Mouse (Mus musculus) embryonic fibroblast, embryonic 13.5 days (primary cell): Measurements from ENCODE around the gene Bex1. TPM values are rescaled to one million over a fixed set of nuclear protein-coding genes. Genes with fewer than 3 reads are reported as not detected.
A peak's percentile ranks its signal among the peaks of the same experiment; 100 is the strongest.

Experiments
- H3K27ac ChIP-seq: 2 replicates; pipeline ENCODE4 v1.5.1; 2012; ENCODE audit warnings: low read length, control low read depth, inconsistent platforms; ENCODE audit not compliant: insufficient read depth
- H3K4me1 ChIP-seq: 2 replicates; pipeline ENCODE4 v1.6.1; 2011; ENCODE audit warnings: low read length; ENCODE audit not compliant: control insufficient read depth, insufficient read depth
- H3K4me3 ChIP-seq: 2 replicates; pipeline ENCODE4 v1.5.1; 2011; ENCODE audit warnings: mild to moderate bottlenecking, control low read depth, low read length; ENCODE audit not compliant: insufficient read depth
- CTCF ChIP-seq: IDR thresholded peaks from 2 replicates; pipeline ENCODE4 v1.5.1; 2011; ENCODE audit warnings: mild to moderate bottlenecking, control low read depth, low read length, moderate library complexity, borderline replicate concordance; ENCODE audit not compliant: insufficient read depth
- POLR2A ChIP-seq: IDR thresholded peaks from 2 replicates; pipeline ENCODE4 v1.6.1; 2011; ENCODE audit warnings: low read depth, mild to moderate bottlenecking, control low read depth, low read length, moderate library complexity
- polyA plus RNA-seq: library from polyadenylated mRNA; stranded (reverse); fragments of >200 nt; gene quantifications from 2 replicates; pipeline ENCODE4 v1.2.4, GENCODE M21; 2011; ENCODE audit warnings: low read depth; ENCODE audit not compliant: missing spikeins, insufficient read length

Gene Bex1
- polyA plus RNA-seq, 1 experiment: 1.8 TPM

DNA sequence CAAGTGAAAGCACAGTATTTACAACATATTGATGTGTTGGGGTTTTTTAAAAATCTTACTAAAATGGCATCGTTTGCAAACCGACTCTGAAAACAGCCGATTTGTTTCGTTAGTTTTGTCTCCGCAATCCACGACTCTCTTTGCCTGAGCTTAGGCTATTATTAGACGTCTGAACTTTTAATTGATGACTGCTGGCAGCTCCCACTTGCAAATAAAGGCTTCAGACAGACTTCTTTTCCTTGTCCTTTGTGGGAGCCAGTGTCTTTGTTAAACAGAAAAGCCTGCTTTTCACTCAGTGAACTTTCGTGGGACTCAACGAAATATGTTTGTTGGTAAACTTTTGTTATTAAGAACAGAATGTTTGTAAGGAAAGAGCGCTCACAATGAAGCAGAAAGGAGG, 42.5 kb downstream of the Bex1 start:
- H3K4me3 ChIP-seq: peak overlapping the region; percentile 27
- peak overlapping the region; percentile 90 for H3K27ac ChIP-seq
- no peaks in the 10 kb centered on the region for H3K4me1 ChIP-seq
- TF ChIP-seq CTCF (no peak), POLR2A (no peak)

DNA sequence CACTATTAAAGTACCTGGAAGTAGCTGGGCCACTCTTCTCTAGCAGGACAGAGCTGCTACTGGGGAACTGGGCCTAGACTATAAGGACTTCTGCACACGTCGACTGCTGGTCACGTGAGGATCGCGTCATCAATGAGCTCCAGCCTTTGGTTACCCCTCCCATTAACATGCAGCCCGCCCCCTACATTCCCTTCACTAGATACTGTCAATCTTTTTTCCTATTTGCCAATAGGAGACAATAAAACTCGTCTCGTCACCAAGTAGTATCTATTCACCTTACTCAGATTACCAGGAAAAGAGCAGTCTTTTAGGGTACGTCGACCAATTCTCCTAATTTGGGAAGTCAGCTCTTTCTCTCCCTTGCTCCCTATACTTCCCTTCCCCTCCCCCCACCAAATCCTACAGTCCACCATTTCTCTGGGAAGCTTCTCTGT, 43.2 kb downstream of the Bex1 start, which contains the start of gene Tceal8:
Gene Tceal8 (minus strand): TSS at position 225 of the 434 bp plus-strand sequence.
- peak within 1 kb of the TSS; percentile 98 for H3K4me3 ChIP-seq
- TF ChIP-seq POLR2A (peak; percentile 92), CTCF (no peak)
- peak within 1 kb of the TSS; percentile 90 for H3K27ac ChIP-seq
- H3K4me1 ChIP-seq: no peaks in the 10 kb centered on the region

DNA sequence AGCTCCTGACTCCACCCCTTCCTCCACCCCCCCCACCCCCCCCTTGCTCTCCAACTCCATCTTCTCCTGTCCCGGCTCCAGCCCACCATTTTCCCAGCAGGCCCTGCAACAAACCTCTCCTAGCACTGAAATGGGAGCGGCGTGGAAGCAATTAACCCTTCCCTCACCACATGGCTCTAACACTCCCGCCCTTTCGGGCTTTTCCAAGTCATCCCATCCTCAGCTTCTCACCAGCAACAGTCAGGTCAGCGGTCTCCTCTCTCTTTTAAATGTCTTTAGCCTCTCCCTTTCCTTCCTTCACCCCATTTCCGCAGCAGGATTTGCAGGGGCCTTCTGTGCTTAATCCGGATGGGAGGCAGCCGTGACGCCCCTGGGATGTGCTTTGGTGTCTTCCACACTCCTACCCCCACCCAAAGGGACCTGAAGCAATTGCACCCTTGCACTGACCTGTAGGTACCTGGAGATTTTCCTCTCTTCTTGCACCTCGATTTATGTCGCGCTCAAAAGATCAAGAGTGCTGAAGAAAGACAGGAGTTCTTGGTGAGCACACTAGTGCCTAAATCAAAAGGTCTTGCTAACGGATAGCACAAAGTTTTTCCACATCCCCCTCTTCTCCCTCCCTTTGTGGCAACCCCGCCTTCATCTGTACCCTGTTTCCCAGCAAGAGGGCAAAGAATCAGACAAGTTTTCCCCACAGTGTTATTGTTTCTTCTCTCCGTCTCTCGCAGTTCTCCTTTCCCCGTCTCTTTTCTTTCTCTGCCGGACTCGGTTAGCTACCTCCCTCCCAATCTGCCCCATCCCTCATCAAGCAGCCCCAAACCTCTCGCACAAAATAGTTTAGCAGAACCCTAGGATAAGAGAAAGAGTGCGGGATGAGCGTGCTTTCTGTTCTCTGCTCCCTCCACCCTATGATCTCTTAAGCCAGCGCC, 43.9 kb downstream of the Bex1 start:
- Histone ChIP-seq H3K4me3 (peak overlapping the region; percentile 98), H3K27ac (peak overlapping the region; percentile 89), H3K4me1 (no peaks in the 10 kb centered on the region)
- TF ChIP-seq POLR2A (no peak; the same call in 1 of the 2 replicates), CTCF (no peak)

DNA sequence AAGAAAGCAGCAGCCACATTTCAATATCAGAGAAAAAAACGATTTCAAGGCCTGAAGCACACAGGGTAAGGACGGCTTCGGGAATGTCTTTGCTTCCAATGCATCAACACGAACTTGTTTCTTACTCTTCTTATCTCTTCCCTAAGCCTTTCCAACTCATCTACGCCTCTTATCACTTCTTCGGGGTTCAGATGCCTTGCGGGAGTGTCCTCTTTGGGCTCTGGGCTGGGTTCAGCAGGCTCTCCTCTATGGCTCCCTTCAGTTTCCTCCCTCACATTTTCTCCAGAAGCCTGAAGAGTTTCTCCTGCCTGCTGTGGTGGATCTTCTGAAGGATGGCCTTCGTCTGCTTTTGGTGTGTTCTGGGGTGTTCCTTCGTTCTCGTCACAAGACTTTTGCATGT, 44.7 kb downstream of the Bex1 start:
- TF ChIP-seq POLR2A (no peak), CTCF (no peak)
- H3K4me1 ChIP-seq: no peaks in the 10 kb centered on the region
- peak overlapping the region; percentile 67 for H3K4me3 ChIP-seq
- no peak overlapping the region for H3K27ac ChIP-seq

Other genes starting within 250 kb of the Bex1 start
- gene Arxes2, start 221.7 kb downstream of the Bex1 start, polyA plus RNA-seq: 27.2 and 44.8 TPM in 2 replicates
- gene Arxes1, start 182.1 kb downstream of the Bex1 start, polyA plus RNA-seq: 3.6 and 12.2 TPM in 2 replicates
- gene Bex2, start 147.3 kb downstream of the Bex1 start, polyA plus RNA-seq: not detected in 2 replicates
- gene Nxf3, start 130.3 kb downstream of the Bex1 start, polyA plus RNA-seq: not detected in 2 replicates
- gene Bex4, start 76.5 kb downstream of the Bex1 start, polyA plus RNA-seq: 0.80 TPM in 1 of 2 replicates, not detected in the other
- gene Tceal8, start 43.2 kb downstream of the Bex1 start, polyA plus RNA-seq: 291 and 306 TPM in 2 replicates
- gene Tceal5, start 11.6 kb downstream of the Bex1 start, polyA plus RNA-seq: 1.2 and 2.8 TPM in 2 replicates
- not detected in 2 replicates for gene Tceal7, start 734 bp downstream of the Bex1 start, polyA plus RNA-seq
- gene Tceal9, start 29.6 kb upstream of the Bex1 start, polyA plus RNA-seq: 254 and 302 TPM in 2 replicates
- gene Bex3, start 54.7 kb upstream of the Bex1 start, polyA plus RNA-seq: 197 and 203 TPM in 2 replicates